Mouse (Mus musculus) neural tube, embryonic 11.5 days (tissue): ENCODE data around the gene Ddx47. TPM values are rescaled to one million over a fixed set of nuclear protein-coding genes. Genes with fewer than 3 reads are reported as not detected.

Source experiments
- ATAC-seq: fragments of 200-750 bp; cut with Nextera tagmentation; 2 replicates; pipeline ENCODE4 v1.8.0; 2017; ENCODE audit warnings: moderate number of reproducible peaks, mild to moderate bottlenecking, moderate TSS enrichment, moderate library complexity; ENCODE audit not compliant: insufficient read depth, low FRiP score, low TSS enrichment
- DNase-seq: peaks from one replicate; pipeline ENCODE4 v3.0.0-alpha.2; 2015; ENCODE audit warnings: low spot score
- H3K27ac ChIP-seq: fragments of 300-500 bp; sonication (generic); 2 replicates; pipeline ENCODE4 v1.5.1; 2014; ENCODE audit warnings: low read depth, mild to moderate bottlenecking, low read length
- H3K27me3 ChIP-seq: fragments of 300-500 bp; sonication (generic); 2 replicates; pipeline ENCODE4 v1.6.1; 2014; ENCODE audit warnings: mild to moderate bottlenecking, low read length, mixed read lengths; ENCODE audit not compliant: control insufficient read depth, insufficient read depth
- H3K36me3 ChIP-seq: fragments of 300-500 bp; sonication (generic); 2 replicates; pipeline ENCODE4 v1.6.1; 2014; ENCODE audit warnings: mild to moderate bottlenecking, low read length, moderate library complexity, mixed read lengths; ENCODE audit not compliant: control insufficient read depth, insufficient read depth
- H3K4me1 ChIP-seq: fragments of 300-500 bp; sonication (generic); 2 replicates; pipeline ENCODE4 v1.6.1; 2014; ENCODE audit warnings: low read length, mixed read lengths; ENCODE audit not compliant: control insufficient read depth, insufficient read depth
- H3K4me2 ChIP-seq: fragments of 300-500 bp; sonication (generic); 2 replicates; pipeline ENCODE4 v1.6.1; 2014; ENCODE audit warnings: low read depth, mild to moderate bottlenecking, moderate library complexity
- H3K4me3 ChIP-seq: fragments of 300-500 bp; sonication (generic); 2 replicates; pipeline ENCODE4 v1.5.1; 2014; ENCODE audit warnings: low read depth, low read length
- H3K9ac ChIP-seq: fragments of 300-500 bp; sonication (generic); 2 replicates; pipeline ENCODE4 v1.6.1; 2014; ENCODE audit warnings: mild to moderate bottlenecking, low read length
- H3K9me3 ChIP-seq: fragments of 300-500 bp; sonication (generic); 2 replicates; pipeline ENCODE4 v1.6.1; 2016; ENCODE audit warnings: low read length; ENCODE audit not compliant: control insufficient read depth
- WGBS: fragments of 180-500 bp; shearing (Covaris S2); extraction: QIAGEN DNeasy Blood & Tissue Kit; methylation state at CpG from one replicate; pipeline ENCODE4 v1.1.7; 2014; 5-methylcytosine and 5-hydroxymethylcytosine counted together
- polyA plus RNA-seq: library from polyadenylated mRNA; unstranded; fragments of >200 nt; fragmentation: Nextera tagmentation; extraction: Ambion mirVana; gene quantifications from 2 replicates; pipeline ENCODE4 v1.2.1, GENCODE M21; 2014

Ddx47 gene
- polyA plus RNA-seq, 1 experiment from 2014 or later = 109 TPM

GRCm38 (mm10) chr6:135068221-135068620, 56.8 kb downstream of the Ddx47 start:
- no peaks in the 10 kb centered on the region for H3K9me3 ChIP-seq
- H3K4me2 ChIP-seq = no peak overlapping the region
- ATAC-seq = no peak
- 79% methylated on average over 4 of the region's 5 CpGs for WGBS
- H3K27me3 ChIP-seq = 0 out of 2 replicates have a peak, but pooled peaks cover 2% of the 10 kb centered on the region
- no peak overlapping the region for H3K27ac ChIP-seq
- H3K4me3 ChIP-seq = no peak overlapping the region
- no peaks in the 10 kb centered on the region for H3K36me3 ChIP-seq
- DNase-seq = no peak
- peaks cover 12% of the 10 kb centered on the region; the same call in 1 of the 2 replicates for H3K4me1 ChIP-seq
- no peak overlapping the region for H3K9ac ChIP-seq

GRCm38 (mm10) chr6:135069856-135070255, 58.4 kb downstream of the Ddx47 start:
- Histone ChIP-seq H3K4me1 (peaks cover 12% of the 10 kb centered on the region; the same call in 1 of the 2 replicates), H3K27me3 (0 out of 2 replicates have a peak, but pooled peaks cover 2% of the 10 kb centered on the region), H3K4me2 (no peak overlapping the region), H3K9ac (no peak overlapping the region), H3K36me3 (no peaks in the 10 kb centered on the region), H3K27ac (no peak overlapping the region), H3K4me3 (no peak overlapping the region), H3K9me3 (no peaks in the 10 kb centered on the region)
- WGBS = 63% methylated on average over 6 of the region's 6 CpGs
- DNase-seq = no peak
- no peak for ATAC-seq

GRCm38 (mm10) chr6:135070347-135070746, 58.9 kb downstream of the Ddx47 start:
- ATAC-seq = no peak
- Histone ChIP-seq H3K36me3 (no peaks in the 10 kb centered on the region), H3K4me3 (no peak overlapping the region), H3K4me1 (peaks cover 12% of the 10 kb centered on the region; the same call in 1 of the 2 replicates), H3K27ac (no peak overlapping the region), H3K4me2 (no peak overlapping the region), H3K9me3 (no peaks in the 10 kb centered on the region), H3K9ac (no peak overlapping the region), H3K27me3 (0 out of 2 replicates have a peak, but pooled peaks cover 2% of the 10 kb centered on the region)
- WGBS = 90% methylated on average over 2 of the region's 2 CpGs
- no peak for DNase-seq

Other genes with a start within 250 kb of the Ddx47 start
- 16.7 and 16.8 TPM in 2 replicates for gene Dusp16, start 219.0 kb upstream of the Ddx47 start, polyA plus RNA-seq
- 1.1 and 1.5 TPM in 2 replicates for gene Crebl2, start 181.5 kb upstream of the Ddx47 start, polyA plus RNA-seq
- 27.4 and 31.0 TPM in 2 replicates for gene Gpr19, start 113.0 kb upstream of the Ddx47 start, polyA plus RNA-seq
- gene Cdkn1b, start 91.2 kb upstream of the Ddx47 start, polyA plus RNA-seq = 17.8 and 20.7 TPM in 2 replicates
- 2.8 and 3.2 TPM in 2 replicates for gene Apold1, start 29.9 kb upstream of the Ddx47 start, polyA plus RNA-seq
- gene Gprc5a, start 54.0 kb downstream of the Ddx47 start, polyA plus RNA-seq = 5.8 and 7.5 TPM in 2 replicates
- not detected in 2 replicates for gene Gprc5d, start 106.7 kb downstream of the Ddx47 start, polyA plus RNA-seq
- gene Fam234b, start 186.4 kb downstream of the Ddx47 start, polyA plus RNA-seq = 41.3 and 44.4 TPM in 2 replicates
- 2.8 and 3.0 TPM in 2 replicates for gene Hebp1, start 186.4 kb downstream of the Ddx47 start, polyA plus RNA-seq
- 0.69 and 1.0 TPM in 2 replicates for gene Gsg1, start 242.7 kb downstream of the Ddx47 start, polyA plus RNA-seq